Mouse (Mus musculus) lung, embryonic 15.5 days (tissue): ENCODE measurements around the gene Il12rb1. TPM values are rescaled to one million over a fixed set of nuclear protein-coding genes. Genes with fewer than 3 reads are reported as not detected.
A peak's percentile ranks its signal among the peaks of the same experiment; 100 is the strongest.

Experiments
- ATAC-seq: fragments of 200-750 bp; cut with Nextera tagmentation; 2 replicates; pipeline ENCODE4 v1.8.0; 2017; ENCODE audit warnings: moderate number of reproducible peaks, borderline replicate concordance; ENCODE audit not compliant: low FRiP score, low TSS enrichment; ENCODE audit errors: extremely low read depth
- H3K27ac ChIP-seq: fragments of 300-500 bp; sonication (generic); 2 replicates; pipeline ENCODE4 v1.5.1; 2015; ENCODE audit warnings: moderate library complexity, mild to moderate bottlenecking, inconsistent platforms
- H3K27me3 ChIP-seq: fragments of 300-500 bp; sonication (generic); 2 replicates; pipeline ENCODE4 v1.6.1; 2015; ENCODE audit warnings: inconsistent platforms
- H3K36me3 ChIP-seq: fragments of 300-500 bp; sonication (generic); 2 replicates; pipeline ENCODE4 v1.6.1; 2015; ENCODE audit warnings: inconsistent platforms
- H3K4me1 ChIP-seq: fragments of 300-500 bp; sonication (generic); 2 replicates; pipeline ENCODE4 v1.6.1; 2015; ENCODE audit warnings: inconsistent platforms
- H3K4me2 ChIP-seq: fragments of 300-500 bp; sonication (generic); 2 replicates; pipeline ENCODE4 v1.6.1; 2015; ENCODE audit warnings: inconsistent platforms, mild to moderate bottlenecking, moderate library complexity
- H3K4me3 ChIP-seq: fragments of 300-500 bp; sonication (generic); 2 replicates; pipeline ENCODE4 v1.5.1; 2015; ENCODE audit warnings: mild to moderate bottlenecking, inconsistent platforms
- H3K9ac ChIP-seq: fragments of 300-500 bp; sonication (generic); 2 replicates; pipeline ENCODE4 v1.6.1; 2015; ENCODE audit warnings: inconsistent platforms
- H3K9me3 ChIP-seq: fragments of 300-500 bp; sonication (generic); 2 replicates; pipeline ENCODE4 v1.6.1; 2016; ENCODE audit warnings: inconsistent platforms
- WGBS: fragments of 180-500 bp; shearing (Covaris S2); methylation state at CpG from one replicate; pipeline ENCODE4 v1.1.7; 2015; 5-methylcytosine and 5-hydroxymethylcytosine counted together
- polyA plus RNA-seq: library from polyadenylated mRNA; unstranded; fragments of >200 nt; fragmentation: Nextera tagmentation; extraction: Ambion mirVana; gene quantifications from 2 replicates; pipeline ENCODE4 v1.2.1, GENCODE M21; 2015

Gene Il12rb1
- polyA plus RNA-seq, 1 experiment from 2014 or later = 0.27 TPM

DNA sequence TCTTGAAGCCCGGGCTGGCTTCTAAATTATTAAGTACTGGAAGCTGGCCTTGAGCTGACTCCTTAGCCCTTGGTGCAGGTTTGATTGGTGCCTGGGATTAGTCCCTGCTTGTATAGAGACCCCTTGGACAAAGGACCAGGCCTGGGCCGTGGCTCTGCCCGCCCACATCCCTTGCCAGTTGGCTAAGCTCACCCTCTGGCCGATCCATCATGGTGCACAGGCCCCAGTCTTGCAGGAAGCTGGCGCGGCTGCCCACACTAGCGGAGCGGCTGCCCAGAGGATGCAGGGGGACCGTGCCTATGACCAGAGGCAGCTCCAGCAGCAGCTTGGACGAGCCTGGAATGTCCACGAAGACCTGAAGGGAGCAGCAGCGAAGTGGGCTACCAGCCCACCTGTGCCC lies 28.4 kb downstream of the Il12rb1 start:
- Histone ChIP-seq H3K4me2 (no peak overlapping the region), H3K27me3 (no peaks in the 10 kb centered on the region), H3K9ac (no peak overlapping the region), H3K4me3 (no peak overlapping the region), H3K4me1 (peaks cover 33% of the 10 kb centered on the region), H3K27ac (no peak overlapping the region), H3K9me3 (no peaks in the 10 kb centered on the region), H3K36me3 (no peaks in the 10 kb centered on the region)
- no peak for ATAC-seq
- WGBS = 83% methylated on average over 12 of the region's 12 CpGs

DNA sequence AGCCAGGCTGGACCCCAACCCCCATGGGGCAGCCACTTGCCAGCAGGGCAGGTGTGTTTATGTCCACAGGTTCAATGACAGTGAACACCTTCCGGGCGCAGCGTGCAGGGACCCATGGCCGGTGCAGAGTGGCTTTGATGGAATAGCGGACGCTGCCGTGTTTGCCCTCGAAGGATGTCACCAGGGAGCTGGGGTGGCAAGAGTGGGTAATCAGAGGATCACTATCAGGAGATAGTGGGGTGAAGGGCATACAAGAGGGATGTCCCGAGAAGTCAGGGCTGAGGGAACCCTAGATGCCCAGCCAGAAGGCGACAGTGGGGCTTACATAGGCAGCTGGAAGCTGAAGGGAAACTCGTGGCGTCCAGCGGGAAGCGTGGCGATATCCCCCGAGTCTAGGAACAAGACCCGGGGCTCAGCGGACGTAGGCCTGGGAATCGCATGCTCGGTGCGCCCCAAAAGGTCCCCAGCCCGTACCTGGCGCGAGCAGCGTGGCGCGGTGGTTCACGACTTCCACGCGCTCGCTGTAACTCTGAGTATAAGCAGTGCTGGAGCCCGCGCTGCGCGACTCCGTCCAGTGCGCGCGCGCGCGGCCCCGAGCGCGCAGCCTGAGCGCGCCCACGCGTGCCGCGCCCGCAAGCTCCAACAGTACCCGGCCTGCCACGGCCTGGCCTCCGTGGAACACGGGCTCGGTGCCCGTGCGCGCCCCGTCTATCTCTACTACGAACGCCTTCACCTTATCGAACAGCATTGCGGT lies 30.6 kb downstream of the Il12rb1 start:
- ATAC-seq = peak; percentile 46
- peaks cover 18% of the 10 kb centered on the region for H3K4me1 ChIP-seq

DNA sequence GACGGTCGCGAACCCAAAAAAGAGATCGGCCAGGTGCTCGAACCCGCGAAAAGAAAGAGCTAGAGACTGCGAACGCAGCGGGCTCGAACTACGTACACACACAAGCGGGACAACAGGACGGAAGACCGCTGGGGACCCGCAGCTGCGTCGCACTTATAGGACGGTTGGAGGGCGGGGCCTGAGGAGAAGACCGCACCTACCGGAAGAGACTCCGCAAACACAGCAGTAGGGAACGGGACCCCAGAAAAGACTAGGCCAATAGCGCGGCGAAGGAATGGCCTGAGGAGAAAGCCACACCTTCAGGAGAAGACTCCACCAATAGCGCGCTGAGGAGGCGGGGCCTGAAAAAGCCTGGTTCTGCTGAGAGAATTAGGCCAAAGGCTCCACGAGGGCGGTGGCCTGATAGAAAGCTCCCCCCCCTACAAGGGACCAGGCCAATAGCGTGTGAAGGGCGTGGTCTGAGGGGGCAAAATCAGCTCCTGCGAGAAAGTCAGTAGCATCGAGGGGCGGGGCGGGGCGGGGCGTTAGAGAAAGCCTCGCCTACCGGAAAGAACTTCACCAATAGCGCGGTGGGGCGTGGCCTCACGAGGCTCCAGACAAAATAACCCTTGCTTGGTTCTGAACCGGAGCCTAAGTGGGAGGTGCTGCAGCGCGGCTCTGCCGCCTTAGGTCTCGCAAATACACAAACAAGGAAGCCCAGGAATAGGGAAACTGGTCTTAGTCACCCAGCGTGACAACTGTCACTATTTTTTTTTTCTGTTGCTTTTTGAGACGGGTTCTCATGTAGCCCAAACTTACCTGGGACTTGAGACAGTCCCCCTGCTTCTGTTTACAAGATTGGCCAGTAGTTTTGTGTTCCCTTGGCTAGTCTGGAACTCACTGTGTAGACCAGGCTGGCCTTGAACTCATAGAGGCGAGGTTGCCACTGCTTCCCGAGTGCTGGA lies 31.4 kb downstream of the Il12rb1 start, which contains the start of gene Arrdc2:
Gene Arrdc2, minus strand, starts transcription at position 313 of the 944 bp plus-strand sequence.
- WGBS = 1% methylated on average over 55 of the region's 55 CpGs
- Histone ChIP-seq H3K4me3 (peak within 1 kb of the TSS; percentile 77), H3K9ac (peak within 1 kb of the TSS; percentile 77), H3K27ac (peak within 1 kb of the TSS; percentile 91), H3K4me1 (peaks cover 16% of the 10 kb centered on the region), H3K36me3 (no peaks in the 10 kb centered on the region), H3K27me3 (no peaks in the 10 kb centered on the region), H3K9me3 (no peaks in the 10 kb centered on the region), H3K4me2 (peak within 1 kb of the TSS; percentile 89)
- ATAC-seq = peak; percentile 97

More for the DNA sequence above, 30.6 kb downstream of the Il12rb1 start:
- Histone ChIP-seq H3K9ac (peak overlapping the region; percentile 77), H3K4me3 (peak overlapping the region; percentile 77), H3K36me3 (no peaks in the 10 kb centered on the region), H3K4me2 (peak overlapping the region; percentile 89), H3K9me3 (no peaks in the 10 kb centered on the region), H3K27me3 (no peaks in the 10 kb centered on the region), H3K27ac (peak overlapping the region; percentile 91)
- 2% methylated on average over 66 of the region's 66 CpGs for WGBS

DNA sequence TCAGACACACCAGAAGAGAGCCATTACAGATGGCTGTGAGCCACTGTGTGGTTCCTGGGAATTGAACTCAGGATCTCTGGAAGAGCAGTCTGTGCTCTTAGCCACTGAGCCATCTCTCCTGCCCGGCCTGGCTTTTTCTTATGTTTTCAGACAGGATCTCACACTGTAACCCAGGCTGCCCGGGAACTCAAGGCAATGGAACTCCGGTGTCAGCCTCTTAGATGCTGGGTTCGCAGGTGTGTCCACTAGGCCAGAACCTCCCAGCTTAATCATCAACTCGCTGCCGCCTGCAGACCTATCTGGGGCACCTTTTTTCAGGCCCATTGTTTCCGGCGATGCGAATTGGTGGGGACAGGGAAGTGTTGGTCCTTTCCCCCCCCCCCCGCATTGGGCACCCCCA lies 32.3 kb downstream of the Il12rb1 start:
- Histone ChIP-seq H3K36me3 (no peaks in the 10 kb centered on the region), H3K9me3 (no peaks in the 10 kb centered on the region), H3K4me2 (no peak overlapping the region), H3K27ac (no peak overlapping the region), H3K27me3 (no peaks in the 10 kb centered on the region), H3K4me1 (peaks cover 16% of the 10 kb centered on the region), H3K4me3 (no peak overlapping the region), H3K9ac (no peak overlapping the region)
- no peak for ATAC-seq
- WGBS = 45% methylated on average over 10 of the region's 10 CpGs

DNA sequence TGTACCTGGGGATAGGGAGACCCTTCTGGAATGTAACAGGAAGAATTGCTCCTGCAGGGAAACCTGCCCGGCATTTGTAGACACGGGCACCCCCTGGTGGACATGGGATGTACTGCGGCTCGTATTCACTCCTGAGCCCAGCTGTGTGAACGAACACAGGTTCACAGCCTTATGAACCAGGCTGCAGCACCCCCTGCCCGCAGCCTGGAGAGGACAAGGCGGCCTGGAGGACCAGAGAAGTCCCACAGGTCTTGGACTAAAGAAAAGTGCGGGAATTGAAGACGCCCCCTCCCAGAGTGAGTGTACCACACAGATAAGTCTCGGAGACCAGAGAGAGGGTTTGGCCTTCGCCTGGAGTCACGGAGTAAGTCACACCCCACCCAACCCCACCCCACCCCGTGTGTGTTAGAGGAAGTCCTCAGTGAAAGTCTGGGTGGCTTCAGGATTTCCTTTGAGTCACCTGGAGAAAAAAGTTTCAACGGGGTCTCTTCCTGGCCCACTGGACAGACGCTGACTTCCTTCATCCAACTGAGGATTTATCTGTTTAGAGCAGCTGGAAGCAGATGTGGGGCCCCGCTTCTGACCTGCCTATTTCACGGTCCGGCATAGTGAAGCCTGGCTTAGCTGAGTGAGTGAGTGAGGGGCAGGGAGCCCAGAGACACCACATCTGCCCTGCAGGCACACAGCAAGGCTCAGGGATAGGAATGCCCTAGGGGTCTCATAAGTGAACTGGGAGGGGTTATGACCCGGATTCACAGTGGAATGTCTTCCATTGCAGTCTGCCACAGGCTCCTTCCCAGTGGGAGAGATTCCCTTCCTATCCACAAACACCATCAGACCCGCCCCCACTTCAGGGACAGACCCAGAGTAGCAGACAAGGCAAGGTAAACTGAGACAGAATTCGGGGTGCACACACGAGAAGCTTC lies 33.2 kb downstream of the Il12rb1 start:
- no peak overlapping the region for H3K4me2 ChIP-seq
- peaks cover 16% of the 10 kb centered on the region for H3K4me1 ChIP-seq
- 25% methylated on average over 22 of the region's 22 CpGs for WGBS
- no peak overlapping the region for H3K27ac ChIP-seq
- H3K36me3 ChIP-seq = no peaks in the 10 kb centered on the region
- no peak overlapping the region for H3K4me3 ChIP-seq
- 0 out of 2 replicates have a peak, but pooled peaks cover 2% of the 10 kb centered on the region for H3K27me3 ChIP-seq
- no peak for ATAC-seq
- no peaks in the 10 kb centered on the region for H3K9me3 ChIP-seq
- H3K9ac ChIP-seq = no peak overlapping the region

DNA sequence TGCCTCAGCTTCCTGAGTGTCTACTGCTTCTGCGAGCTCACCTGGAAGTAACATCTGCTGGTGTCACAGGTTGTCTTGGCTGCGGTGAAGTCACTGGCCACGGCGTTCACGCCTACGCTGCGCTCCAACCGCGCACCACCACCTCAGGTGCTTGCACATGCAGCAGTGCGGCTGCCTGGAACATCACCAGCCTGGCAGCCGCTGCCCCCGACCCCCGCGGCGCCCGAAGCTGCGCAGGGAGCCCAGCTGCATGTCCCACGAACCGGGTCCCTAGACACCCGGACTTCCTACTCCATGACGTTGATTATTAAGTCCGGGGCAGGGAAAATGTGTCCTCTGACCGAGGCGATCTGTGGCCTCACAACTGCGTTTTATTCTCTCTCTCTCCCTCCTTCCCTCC lies 34.2 kb downstream of the Il12rb1 start:
- H3K9ac ChIP-seq = no peak overlapping the region
- H3K4me2 ChIP-seq = no peak overlapping the region
- H3K36me3 ChIP-seq = no peaks in the 10 kb centered on the region
- 0 out of 2 replicates have a peak, but pooled peaks cover 7% of the 10 kb centered on the region for H3K27me3 ChIP-seq
- no peak overlapping the region for H3K4me3 ChIP-seq
- no peak overlapping the region for H3K27ac ChIP-seq
- ATAC-seq = no peak
- WGBS = 64% methylated on average over 25 of the region's 25 CpGs
- H3K4me1 ChIP-seq = peaks cover 16% of the 10 kb centered on the region
- H3K9me3 ChIP-seq = no peaks in the 10 kb centered on the region

DNA sequence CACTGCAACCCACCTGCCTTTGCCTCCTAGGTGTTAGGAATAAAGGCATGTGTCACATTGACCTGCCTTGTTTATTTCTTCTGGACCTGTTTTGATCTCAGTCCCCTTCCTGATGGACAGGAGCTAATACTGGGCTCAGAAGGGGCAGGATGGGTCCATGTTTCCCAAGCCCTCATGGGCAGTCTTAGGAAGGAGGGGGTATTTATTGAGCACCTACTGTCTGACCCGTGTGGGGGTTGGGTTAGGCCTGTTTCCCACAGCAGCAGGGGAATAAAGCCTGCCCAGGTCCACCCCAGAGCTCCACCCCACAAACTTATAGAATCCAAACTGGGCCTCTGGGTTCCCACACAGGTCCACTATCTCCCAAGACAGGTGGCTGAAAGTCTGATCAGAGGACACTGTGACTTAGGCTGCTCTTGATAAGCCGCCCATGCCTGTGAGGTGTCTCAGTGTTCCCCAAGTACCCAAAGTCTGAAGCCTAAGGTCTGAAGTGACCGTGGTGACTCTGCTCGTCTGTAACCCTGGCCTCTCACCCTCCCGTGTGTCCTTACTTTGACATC lies 35.0 kb downstream of the Il12rb1 start:
- whole genome bisulfite sequencing = 65% methylated on average over 5 of the region's 5 CpGs
- Histone ChIP-seq H3K9me3 (no peaks in the 10 kb centered on the region), H3K27ac (no peak overlapping the region), H3K4me2 (no peak overlapping the region), H3K9ac (no peak overlapping the region), H3K4me3 (no peak overlapping the region), H3K27me3 (0 out of 2 replicates have a peak, but pooled peaks cover 7% of the 10 kb centered on the region), H3K36me3 (no peaks in the 10 kb centered on the region), H3K4me1 (peaks cover 14% of the 10 kb centered on the region)
- ATAC-seq = no peak

DNA sequence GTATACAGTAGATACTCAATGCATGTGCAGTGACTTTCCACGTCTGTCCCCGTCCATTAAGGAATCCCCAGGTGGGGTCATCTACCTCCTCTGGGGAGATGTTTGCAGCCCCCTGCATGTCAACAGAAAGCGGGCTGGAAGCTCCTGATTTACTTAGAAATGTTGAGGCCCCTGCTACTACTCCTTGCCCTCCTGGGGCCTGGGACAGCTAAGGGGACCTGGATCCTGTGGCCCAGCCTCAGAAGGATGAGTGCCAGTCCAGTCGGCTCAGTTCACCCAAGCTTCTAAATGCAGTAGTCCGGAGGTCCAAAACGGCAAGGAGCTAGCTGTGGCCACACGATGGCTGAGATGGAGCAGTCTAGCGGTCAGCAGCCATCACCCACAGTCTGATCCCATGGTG lies 35.7 kb downstream of the Il12rb1 start:
- H3K4me3 ChIP-seq = no peak overlapping the region

DNA sequence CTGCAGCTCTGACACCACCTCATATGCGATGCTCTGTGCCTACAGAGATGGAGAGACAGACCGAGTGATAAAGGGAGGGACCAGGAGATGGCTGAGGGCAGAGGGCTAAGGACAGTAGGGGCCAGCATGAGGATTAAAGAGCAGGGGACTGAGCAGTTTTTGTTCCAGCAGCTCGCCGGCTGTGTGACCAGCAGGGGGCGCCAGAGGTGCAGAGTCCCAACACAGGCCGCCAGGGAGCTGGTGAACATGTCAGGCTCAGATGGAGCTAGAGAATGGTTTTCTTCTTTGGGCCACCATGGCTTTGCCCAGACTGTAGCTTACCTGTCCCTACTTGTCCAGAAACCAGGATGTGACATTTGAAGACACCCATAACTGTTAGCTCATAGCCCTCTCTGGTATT lies 36.3 kb downstream of the Il12rb1 start:
- no peak for ATAC-seq
- H3K4me2 ChIP-seq = no peak overlapping the region
- H3K27ac ChIP-seq = no peak overlapping the region
- H3K4me3 ChIP-seq = no peak overlapping the region
- 2% methylated on average over 6 of the region's 6 CpGs for WGBS
- no peaks in the 10 kb centered on the region for H3K36me3 ChIP-seq
- H3K27me3 ChIP-seq = 0 out of 2 replicates have a peak, but pooled peaks cover 7% of the 10 kb centered on the region
- H3K9me3 ChIP-seq = no peaks in the 10 kb centered on the region
- peaks cover 7% of the 10 kb centered on the region for H3K4me1 ChIP-seq
- H3K9ac ChIP-seq = no peak overlapping the region

More for the DNA sequence above, 35.7 kb downstream of the Il12rb1 start:
- ATAC-seq = no peak
- Histone ChIP-seq H3K9ac (no peak overlapping the region), H3K27ac (no peak overlapping the region), H3K36me3 (no peaks in the 10 kb centered on the region), H3K4me1 (peaks cover 7% of the 10 kb centered on the region), H3K9me3 (no peaks in the 10 kb centered on the region), H3K4me2 (no peak overlapping the region), H3K27me3 (0 out of 2 replicates have a peak, but pooled peaks cover 7% of the 10 kb centered on the region)
- WGBS = 80% methylated on average over 8 of the region's 8 CpGs

DNA sequence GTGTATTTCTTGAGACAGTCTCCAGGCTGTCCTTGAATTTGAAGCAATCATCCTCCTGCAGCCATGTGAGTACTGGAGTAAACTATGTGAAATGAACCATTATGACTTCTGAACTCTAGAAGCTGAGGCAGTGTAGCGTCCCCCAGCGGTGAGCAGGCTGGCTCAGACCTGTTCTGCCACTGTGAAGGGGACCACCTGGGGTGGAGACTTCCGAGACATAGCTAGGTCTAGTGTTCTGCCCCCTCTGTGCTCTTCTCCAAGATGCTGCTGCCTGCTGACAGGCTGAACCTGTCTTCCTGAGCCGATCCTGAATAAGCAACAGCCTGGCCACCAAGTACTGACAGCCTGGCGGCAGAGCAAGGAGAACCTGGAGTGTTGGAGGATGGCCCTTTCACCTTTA lies 36.9 kb downstream of the Il12rb1 start:
- no peak overlapping the region for H3K4me2 ChIP-seq
- H3K4me1 ChIP-seq = peaks cover 5% of the 10 kb centered on the region
- no peak overlapping the region for H3K4me3 ChIP-seq
- H3K27ac ChIP-seq = no peak overlapping the region
- no peak overlapping the region for H3K9ac ChIP-seq
- H3K9me3 ChIP-seq = no peaks in the 10 kb centered on the region
- no peaks in the 10 kb centered on the region for H3K36me3 ChIP-seq
- WGBS = 41% methylated on average over 5 of the region's 5 CpGs
- ATAC-seq = no peak
- 0 out of 2 replicates have a peak, but pooled peaks cover 7% of the 10 kb centered on the region for H3K27me3 ChIP-seq
